Mouse (Mus musculus) thymus, adult 18-20 months (tissue): ENCODE results near the gene Wnk1.

Source experiments
- DNase-seq, 2 experiments: peaks; one replicate each; pipeline ENCODE4 v3.0.0; 2022; ENCODE audit warnings: mixed read lengths in 2 of 2

Wnk1 gene

GRCm38 (mm10) chr6:119902204-119903080, 136.0 kb downstream of the Wnk1 start, which contains the start of gene Rad52:
Rad52 (plus strand) TSS chr6:119902698.
- DNase-seq = peak; percentile 68 to 82

DNA sequence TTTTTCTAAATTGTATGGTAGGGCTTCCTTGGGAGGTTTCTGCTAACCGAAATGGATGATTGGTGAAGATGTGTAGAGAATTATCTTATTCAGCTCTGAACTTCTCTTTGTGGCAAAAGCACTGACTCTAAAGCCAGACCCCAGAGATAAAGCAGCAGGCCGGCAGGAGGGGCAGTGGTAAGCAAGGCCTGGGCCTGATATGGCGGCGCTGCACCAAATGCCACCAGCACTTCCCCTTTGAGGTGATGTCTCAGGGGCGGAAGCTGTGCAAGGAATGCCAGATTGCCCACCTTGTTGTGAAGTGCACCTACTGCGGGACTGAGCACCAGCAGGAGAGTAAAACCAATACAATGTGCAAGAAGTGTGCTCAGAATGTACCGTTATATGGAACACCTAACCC, 145.8 kb downstream of the Wnk1 start:
- DNase-seq = no peak

DNA sequence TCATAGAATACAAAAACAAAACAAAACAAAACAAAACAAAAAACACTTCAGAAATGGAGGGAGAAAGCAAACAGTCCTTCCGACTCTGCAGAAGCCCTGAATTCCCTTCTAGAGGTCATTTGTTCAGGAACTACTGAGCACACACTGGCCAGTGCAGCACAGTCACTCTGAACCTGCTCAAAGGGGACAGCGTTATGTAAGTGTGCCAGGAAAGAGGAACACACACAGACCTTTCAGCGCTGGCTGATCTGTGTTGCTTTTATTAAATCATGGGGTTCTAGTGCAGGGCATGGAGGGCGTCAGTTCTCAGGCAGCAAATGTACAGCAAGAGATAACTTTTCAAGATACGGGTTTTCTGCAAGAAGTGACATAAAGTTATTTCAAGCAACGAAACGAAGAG, 155.3 kb downstream of the Wnk1 start:
- DNase-seq = no peak
